Mouse (Mus musculus) CD4-positive helper T cell, adult 2 months (primary cell): ENCODE measurements around the gene Hps3.
A peak's percentile ranks its signal among the peaks of the same experiment; 100 is the strongest.
"Not testable (repeated sequence)": the region's sequence is repeated elsewhere in the genome, so short reads cannot be mapped to it uniquely, and the experiment has no call there.

Source experiments
- DNase-seq: peaks from one replicate; pipeline ENCODE4 v3.0.0-alpha.2; 2012; ENCODE audit warnings: low read depth, missing footprints, low spot score

Gene Hps3

DNA sequence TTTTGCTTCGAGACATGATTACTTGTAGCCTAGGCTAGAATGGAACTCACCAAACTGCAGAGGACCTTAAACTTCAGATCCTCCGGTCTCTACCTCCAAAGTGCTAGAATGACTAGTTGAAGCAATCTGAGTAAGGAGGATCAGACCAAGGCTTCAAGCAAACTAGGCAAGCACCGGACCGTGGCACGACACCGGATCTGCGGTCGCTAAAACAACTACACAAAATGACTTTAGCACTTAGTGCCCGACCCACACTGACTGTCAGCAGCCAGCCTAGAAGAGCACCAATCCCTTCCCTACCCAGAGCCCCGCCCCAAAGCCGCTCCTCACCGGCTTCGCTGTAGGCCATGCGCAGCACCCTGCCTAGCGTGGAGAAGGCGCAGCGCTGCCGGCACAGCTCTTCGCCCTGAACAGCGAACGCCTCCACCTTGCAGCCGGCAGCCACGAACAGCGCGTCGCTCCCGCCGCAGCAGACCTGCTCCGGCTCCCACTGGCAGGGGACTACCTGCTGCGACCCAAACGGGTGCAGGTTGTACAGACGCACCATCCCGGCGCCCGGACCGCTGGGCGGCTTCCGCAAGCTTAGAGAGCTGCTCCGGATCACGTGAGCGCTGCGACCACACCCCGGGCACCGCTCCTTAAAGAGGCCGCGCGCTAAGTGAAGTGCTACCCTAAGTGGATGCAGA lies at the start of gene Hps3:
TSS of gene Hps3 (minus strand) at position 597 of the 686 bp plus-strand sequence.
- DNase-seq, result peak; percentile 90

DNA sequence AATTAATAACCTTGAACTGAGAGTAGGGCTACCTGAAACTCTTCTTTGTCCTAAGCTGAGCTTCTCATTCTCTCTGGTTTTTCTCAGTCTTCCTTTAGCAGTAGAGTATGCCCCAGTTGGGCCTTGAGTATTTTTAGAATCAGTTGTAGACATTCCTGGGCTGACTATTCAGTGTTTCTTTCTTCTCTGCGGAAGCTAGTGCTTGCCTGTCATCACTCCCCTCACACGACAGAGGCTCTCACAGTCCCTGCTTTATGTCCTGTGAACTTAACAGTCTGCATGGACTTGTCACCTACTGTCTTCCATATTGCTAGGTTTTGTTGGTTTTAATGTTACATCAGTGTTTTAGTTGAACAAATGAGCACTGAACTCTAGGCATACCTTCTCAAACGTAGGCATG lies 47.0 kb upstream of the Hps3 start:
- no peak for DNase-seq

DNA sequence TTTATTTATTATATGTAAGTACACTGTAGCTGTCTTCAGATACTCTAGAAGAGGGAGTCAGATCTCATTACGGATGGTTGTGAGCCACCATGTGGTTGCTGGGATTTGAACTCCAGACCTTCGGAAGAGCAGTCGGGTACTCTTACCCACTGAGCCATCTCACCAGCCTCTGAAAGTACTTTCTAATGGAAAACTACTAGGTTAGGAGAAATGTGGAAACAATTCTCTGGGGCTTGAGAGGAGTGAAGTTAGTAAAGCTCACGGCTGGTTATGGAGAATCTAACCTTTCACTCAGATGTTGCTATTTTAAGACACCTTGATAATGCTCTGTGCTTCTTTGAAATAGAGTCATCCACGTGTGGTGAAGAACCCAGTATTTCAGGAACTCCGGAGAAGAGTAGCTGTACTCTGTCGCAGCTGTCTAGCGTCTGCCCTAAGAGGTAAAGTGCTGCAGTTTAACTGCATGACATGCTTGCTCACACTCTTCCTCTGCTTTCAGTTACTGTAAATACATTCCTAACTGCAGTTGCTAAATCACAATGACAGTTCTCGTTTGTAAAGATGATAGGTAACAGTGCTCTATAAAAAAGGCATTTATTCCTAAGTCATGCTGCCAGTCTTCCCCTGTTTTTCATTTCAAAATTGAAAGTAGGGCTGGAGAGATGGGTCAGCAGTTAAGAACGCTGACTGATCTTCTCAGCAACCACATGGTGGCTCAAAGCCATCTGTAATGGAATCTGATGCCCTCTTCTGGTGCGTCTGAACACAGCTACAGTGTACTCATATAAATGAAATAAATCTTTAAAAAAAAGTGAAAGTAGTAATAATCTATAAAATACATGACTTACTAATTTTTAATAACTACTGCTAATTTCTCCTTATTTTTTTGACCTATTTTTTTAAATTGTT lies 41.3 kb upstream of the Hps3 start:
- DNase-seq, result no peak

GRCm38 (mm10) chr3:20058197-20058541 lies 23.1 kb upstream of the Hps3 start:
- no peak for DNase-seq

DNA sequence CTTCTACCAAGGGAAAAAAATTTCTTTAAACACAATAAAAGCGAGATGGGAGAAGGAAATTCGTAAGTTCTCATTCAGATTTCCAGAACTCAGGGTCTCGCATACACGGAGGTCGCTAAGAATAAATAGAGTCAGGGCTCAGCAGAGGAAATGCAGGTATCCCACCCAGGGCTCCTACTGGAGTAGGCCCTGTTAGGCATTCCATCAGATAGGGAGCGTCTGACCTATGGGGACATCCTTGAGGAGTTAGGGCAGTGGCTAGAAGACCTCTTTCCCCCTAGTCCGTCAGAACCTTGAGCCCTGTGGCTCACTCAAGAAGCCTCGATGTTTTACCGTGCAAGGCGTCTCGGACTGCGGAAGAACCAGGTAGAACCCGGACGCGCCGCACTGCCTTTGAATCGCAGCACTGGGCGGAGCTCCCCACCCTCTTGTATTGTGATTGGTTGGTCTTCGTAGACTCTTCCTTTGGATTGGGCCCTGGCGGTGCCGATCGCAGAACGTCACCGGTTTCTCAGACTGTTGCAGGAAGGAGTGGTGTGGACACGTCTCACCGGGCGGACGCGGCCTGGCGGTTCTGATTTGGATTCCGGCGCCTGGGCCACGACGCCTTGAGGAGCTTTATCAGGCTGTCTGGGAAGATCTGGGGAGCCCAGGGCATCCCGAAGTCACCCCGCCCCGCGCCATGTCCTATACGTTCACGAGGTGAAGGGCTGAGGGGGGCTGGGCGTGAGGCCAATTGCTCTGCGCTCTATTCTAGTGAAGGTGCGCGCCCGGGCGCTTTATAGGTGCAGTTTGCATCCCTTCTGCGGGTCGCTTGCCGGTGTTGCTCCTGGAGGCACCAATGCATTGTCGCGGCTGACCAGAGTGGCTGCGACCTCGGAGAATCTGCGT lies 22.4 kb upstream of the Hps3 start, which contains the start of gene Hltf:
TSS of gene Hltf (plus strand) at position 506 of the 891 bp plus-strand sequence.
- DNase-seq, result peak; percentile 96

DNA sequence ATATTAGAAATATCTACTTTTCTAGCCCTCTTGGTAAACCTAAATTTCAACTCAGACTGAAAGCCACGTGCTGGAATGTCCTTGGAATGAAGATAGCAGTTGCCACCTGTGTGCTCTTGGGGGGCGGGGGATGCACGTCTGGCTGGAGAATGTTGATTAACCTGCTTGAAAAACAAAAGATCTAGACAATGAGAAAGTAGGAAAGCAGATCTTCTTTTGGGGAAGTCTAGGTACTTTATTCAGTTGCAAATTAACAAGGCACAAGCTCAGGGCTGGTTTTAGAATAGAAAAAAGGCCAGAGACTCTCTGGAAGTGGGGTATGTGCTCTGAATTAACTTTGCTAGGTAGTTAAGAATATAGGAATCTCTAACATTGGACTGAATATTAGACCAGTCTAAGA lies 9.6 kb upstream of the Hps3 start:
- not testable (repeated sequence) for DNase-seq

GRCm38 (mm10) chr3:20041461-20041860 lies 6.3 kb upstream of the Hps3 start:
- not testable (repeated sequence) for DNase-seq

DNA sequence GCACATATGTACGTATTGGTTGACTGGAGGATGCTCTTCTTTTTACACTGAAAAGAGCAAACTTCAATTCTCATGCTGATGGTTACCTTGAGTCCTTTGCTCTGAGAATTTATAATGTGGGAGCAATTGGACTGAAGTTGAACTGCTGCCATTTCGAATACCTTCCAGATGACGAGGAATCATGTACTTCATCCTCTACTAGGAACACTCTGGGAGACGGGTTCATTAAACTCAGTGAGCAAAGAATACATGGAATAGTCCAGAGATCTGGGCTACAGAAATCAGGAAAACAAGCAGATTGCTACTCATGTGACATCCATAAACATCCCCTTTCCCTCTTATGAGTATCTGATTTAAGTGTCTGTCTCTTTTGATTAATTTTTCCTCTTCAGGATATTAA lies 954 bp upstream of the Hps3 start:
- DNase-seq, result no peak

DNA sequence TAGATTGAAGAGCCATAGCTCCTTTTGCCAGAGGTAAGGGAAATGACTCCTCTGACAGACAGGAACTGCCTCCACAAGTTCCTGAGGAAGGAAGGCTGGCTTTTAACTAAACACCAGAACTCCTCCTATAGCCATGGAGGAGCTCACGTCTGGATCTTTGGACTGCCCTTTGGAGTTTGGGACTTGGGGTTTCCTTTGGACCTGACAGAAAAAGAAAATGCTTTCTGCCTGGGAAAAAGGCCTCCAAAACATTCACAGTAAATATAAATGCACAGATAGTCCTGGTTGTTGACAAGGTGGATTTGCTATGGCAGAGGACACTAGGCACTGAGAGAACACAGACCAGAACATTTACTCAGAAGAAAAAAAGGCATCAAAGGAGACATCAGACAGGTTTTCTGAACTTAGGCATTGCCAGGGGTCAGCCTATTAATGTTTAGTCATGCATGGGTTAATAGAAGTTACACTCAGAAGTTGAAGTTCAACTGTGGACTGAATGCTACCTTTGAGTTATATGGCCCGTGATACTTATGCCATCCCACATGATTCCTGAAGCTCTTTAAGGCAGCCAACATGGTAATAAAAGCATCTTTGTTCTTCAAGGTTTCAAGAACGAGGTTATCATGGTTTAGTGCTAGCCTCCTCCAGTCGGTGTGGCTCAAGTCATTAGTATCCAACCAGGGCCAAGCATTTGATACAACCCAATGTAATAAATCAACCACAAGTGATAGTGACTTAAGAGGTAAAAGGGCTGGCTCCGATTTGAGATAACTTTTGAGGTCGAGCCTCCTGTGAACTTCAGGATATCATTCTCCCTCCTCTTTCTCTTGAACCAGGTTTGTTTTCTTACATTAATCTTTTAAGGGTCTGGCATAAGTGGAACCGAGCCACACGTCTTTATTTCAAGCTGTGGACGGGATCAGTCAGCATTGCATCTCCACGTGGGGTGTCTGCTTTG lies 1.1 kb downstream of the Hps3 start:
- DNase-seq, result no peak

GRCm38 (mm10) chr3:20030807-20031206 lies 4.3 kb downstream of the Hps3 start:
- DNase-seq, result no peak

- DNase-seq, result no peak
Observed at GRCm38 (mm10) chr3:20028640-20029039, 6.5 kb downstream of the Hps3 start.

GRCm38 (mm10) chr3:20027788-20028187 lies 7.3 kb downstream of the Hps3 start:
- DNase-seq, result no peak

- DNase-seq, result no peak
Observed at GRCm38 (mm10) chr3:20026996-20027689, 8.0 kb downstream of the Hps3 start.

GRCm38 (mm10) chr3:20026481-20026880 lies 8.6 kb downstream of the Hps3 start:
- DNase-seq, result no peak

DNA sequence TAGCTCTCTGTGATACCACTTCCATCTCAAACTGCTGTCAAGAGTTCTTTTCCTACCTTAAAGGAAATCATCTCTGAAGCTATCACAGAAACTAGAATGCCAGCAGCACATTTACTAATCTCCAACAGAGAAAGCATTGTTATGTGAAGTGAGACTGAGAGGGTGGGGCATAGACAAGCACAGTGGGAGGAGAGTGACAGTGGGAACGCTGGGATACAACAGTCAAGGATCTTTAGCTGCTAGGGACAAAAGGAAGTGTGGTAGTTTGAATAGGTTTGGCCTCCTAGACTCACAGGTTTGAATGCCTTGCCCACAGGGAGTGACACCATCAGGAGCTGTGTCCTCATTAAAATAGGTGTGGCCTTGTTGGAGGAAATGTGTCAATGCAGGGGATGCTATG lies 11.3 kb downstream of the Hps3 start:
- no peak for DNase-seq

DNA sequence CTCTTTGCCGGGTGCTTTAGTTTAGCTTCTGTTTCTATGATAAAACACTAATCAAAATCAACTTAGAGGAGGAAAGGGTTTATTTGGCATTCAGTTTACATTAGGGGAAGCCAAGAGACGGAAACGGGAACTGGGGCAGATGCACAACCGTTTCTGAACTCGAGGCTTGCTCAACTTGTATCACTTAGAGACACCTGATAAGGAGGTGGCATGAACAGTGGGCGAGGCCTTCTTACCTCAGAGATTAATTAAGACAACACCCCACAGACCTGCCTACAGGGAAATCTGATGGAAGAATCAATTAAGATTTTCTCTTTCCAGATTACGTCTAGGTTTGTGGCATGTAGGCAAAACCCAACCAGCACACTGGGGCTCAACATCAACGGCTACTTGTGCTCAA lies 17.0 kb downstream of the Hps3 start:
- DNase-seq, result no peak

- no peak for DNase-seq
Observed at GRCm38 (mm10) chr3:20014454-20014853, 20.7 kb downstream of the Hps3 start.

DNA sequence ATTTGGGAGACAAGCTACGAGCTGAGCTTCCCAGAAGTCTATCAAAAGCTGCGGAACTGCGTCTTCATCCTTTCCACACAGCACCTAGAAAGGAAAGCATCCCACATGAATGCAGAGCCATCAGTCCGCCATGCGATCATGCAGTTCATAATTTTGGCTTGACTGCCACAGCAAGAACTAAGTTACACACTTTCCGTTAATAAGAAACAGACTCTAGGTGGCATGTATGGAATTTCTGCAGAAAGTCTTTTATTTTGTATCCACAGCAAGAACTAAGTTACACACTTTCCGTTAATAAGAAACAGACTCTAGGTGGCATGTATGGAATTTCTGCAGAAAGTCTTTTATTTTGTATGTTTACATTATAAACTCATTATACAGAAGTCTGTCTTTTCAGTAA lies 24.2 kb downstream of the Hps3 start:
- DNase-seq, result not testable (repeated sequence)

GRCm38 (mm10) chr3:20010464-20010863 lies 24.7 kb downstream of the Hps3 start:
- no peak for DNase-seq

DNA sequence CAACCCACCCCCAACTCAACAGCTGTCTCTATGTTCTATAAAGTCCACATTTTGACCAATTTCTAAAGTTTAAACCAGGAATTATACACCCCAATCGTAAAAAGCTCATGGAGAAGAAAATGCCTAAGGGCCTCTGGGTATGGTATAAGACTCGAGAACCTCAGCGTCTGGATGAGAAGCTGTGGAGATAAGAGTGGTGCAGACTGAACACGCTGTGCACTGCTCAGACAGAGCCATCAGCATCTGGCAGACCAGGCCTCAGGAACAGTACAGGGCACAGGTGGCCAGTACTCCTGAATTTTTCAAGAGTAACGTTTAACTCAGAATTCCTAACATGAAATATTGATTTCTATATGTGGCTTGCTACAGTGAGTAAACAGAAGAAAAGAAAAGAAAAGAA lies 27.4 kb downstream of the Hps3 start:
- no peak for DNase-seq
